Mouse (Mus musculus): ENCODE results near the gene Gm20716.

- TF ChIP-seq CTCF (IDR thresholded peaks at IDR 0.05; ENCODE audit: borderline replicate concordance, insufficient read depth, low read depth, low read length) = peak; percentile 77
- TF ChIP-seq POLR2A (IDR thresholded peaks at IDR 0.05; ENCODE audit: borderline replicate concordance, insufficient read depth, low read length) = no peak
Measured at GRCm38 (mm10) chr2:168274374-168274935, 44.3 kb upstream of the Gm20716 start.

Data from cerebellum, adult 2 months (tissue).